Mouse (Mus musculus) hindbrain, embryonic 11.5 days (tissue): ENCODE results near the gene Ckap4. TPM values are rescaled to one million over a fixed set of nuclear protein-coding genes. Genes with fewer than 3 reads are reported as not detected.
"Not testable (repeated sequence)": the region's sequence is repeated elsewhere in the genome, so short reads cannot be mapped to it uniquely, and the experiment has no call there.

Experiments
- ATAC-seq: fragments of 200-750 bp; cut with Nextera tagmentation; 2 replicates; pipeline ENCODE4 v1.8.0; 2017; ENCODE audit warnings: mild to moderate bottlenecking, moderate TSS enrichment, moderate library complexity; ENCODE audit not compliant: low FRiP score
- DNase-seq: peaks from one replicate; pipeline ENCODE4 v3.0.0-alpha.2; 2015; ENCODE audit warnings: low spot score
- H3K27ac ChIP-seq: fragments of 300-500 bp; sonication (generic); 2 replicates; pipeline ENCODE4 v1.5.1; 2014; ENCODE audit warnings: mild to moderate bottlenecking, low read depth, low read length
- H3K27me3 ChIP-seq: fragments of 300-500 bp; sonication (generic); 2 replicates; pipeline ENCODE4 v1.6.1; 2014; ENCODE audit warnings: mild to moderate bottlenecking, low read length, moderate library complexity, mixed read lengths; ENCODE audit not compliant: control insufficient read depth, insufficient read depth
- H3K36me3 ChIP-seq: fragments of 300-500 bp; sonication (generic); 2 replicates; pipeline ENCODE4 v1.6.1; 2014; ENCODE audit warnings: mild to moderate bottlenecking, low read length, moderate library complexity, mixed read lengths; ENCODE audit not compliant: control insufficient read depth, insufficient read depth
- H3K4me1 ChIP-seq: fragments of 300-500 bp; sonication (generic); replicated peaks from 2 replicates; pipeline ENCODE4 v1.6.1; 2014; ENCODE audit warnings: low read length, mixed read lengths; ENCODE audit not compliant: control insufficient read depth, insufficient read depth
- H3K4me2 ChIP-seq: fragments of 300-500 bp; sonication (generic); replicated peaks from 2 replicates; pipeline ENCODE4 v1.6.1; 2014; ENCODE audit warnings: mild to moderate bottlenecking, low read depth, low read length
- H3K4me3 ChIP-seq: fragments of 300-500 bp; sonication (generic); 2 replicates; pipeline ENCODE4 v1.5.1; 2014; ENCODE audit warnings: low read depth, low read length
- H3K9ac ChIP-seq: fragments of 300-500 bp; sonication (generic); 2 replicates; pipeline ENCODE4 v1.6.1; 2014; ENCODE audit warnings: low read depth, low read length
- H3K9me3 ChIP-seq: fragments of 300-500 bp; sonication (generic); 2 replicates; pipeline ENCODE4 v1.6.1; 2016; ENCODE audit warnings: low read length; ENCODE audit not compliant: control insufficient read depth
- WGBS: fragments of 180-500 bp; shearing (Covaris S2); extraction: QIAGEN DNeasy Blood & Tissue Kit; methylation state at CpG from one replicate; pipeline ENCODE4 v1.1.7; 2014; 5-methylcytosine and 5-hydroxymethylcytosine counted together
- polyA plus RNA-seq: library from polyadenylated mRNA; unstranded; fragments of >200 nt; fragmentation: Nextera tagmentation; extraction: Ambion mirVana; gene quantifications from 2 replicates; pipeline ENCODE4 v1.2.1, GENCODE M21; 2014

Ckap4 gene
- polyA plus RNA-seq, 1 experiment from 2014 or later: 91.1 TPM

DNA sequence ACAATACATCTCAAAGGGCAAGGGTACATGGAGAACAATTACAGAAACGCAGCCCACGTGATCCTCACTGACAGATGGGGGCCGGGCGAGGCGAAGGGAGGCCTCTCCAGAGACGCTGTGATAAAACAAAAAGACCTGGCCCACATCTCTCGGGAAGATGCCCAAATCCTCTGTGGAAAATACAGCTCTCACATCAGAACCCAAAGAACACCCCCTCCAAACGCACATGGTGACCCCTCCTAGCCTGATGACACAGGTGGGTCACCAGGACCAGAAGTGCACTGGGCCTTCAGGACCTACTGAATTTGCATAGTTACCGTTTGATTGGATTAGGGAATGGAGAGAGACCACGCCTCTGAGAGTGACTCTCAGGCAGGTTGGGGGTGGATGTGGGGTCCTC lies 7.4 kb downstream of the Ckap4 start:
- Histone ChIP-seq H3K9ac (no peak overlapping the region), H3K4me1 (peaks cover 8% of the 10 kb centered on the region), H3K27me3 (no peaks in the 10 kb centered on the region), H3K9me3 (no peaks in the 10 kb centered on the region), H3K27ac (no peak overlapping the region), H3K36me3 (no peaks in the 10 kb centered on the region; the same call in 1 of the 2 replicates), H3K4me2 (no peak overlapping the region), H3K4me3 (no peak overlapping the region)
- DNase-seq (peak; percentile 60), ATAC-seq (peak; percentile 79)
- 48% methylated on average over 10 of the region's 10 CpGs for WGBS

GRCm38 (mm10) chr10:84523682-84524081 lies 10.2 kb downstream of the Ckap4 start:
- WGBS: 53% methylated on average over 10 of the region's 10 CpGs
- ATAC-seq: no peak
- Histone ChIP-seq H3K9ac (no peak overlapping the region), H3K4me1 (no peaks in the 10 kb centered on the region), H3K36me3 (no peaks in the 10 kb centered on the region), H3K4me3 (no peak overlapping the region), H3K27ac (no peak overlapping the region), H3K4me2 (no peak overlapping the region), H3K9me3 (no peaks in the 10 kb centered on the region), H3K27me3 (no peaks in the 10 kb centered on the region)
- DNase-seq: peak; percentile 36

DNA sequence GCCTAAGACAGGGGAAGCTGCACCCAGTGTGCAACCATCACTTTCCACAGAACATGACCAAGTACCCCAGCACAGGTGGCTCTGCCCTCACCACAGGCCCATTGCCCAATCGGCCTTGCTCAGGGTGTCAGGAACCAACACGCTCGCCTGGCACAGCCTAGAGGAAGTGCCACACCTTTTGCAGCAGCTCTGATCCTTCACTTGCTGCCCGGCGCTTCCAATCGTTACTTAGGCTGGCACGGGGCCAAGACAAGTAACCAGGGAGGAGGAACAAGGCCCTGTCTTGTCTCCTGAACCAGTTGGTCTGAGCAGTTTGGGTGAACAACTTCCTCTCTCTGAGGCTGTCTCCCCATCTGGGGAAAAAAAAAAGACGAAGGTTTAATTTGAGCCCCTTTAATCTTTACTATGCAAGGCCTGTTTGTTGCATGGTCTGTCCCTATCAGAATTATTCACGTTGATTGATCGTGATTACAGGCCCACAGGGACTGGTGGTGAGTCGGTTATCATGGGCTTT lies 17.4 kb downstream of the Ckap4 start:
- WGBS: 81% methylated on average over 11 of the region's 11 CpGs
- Histone ChIP-seq H3K4me2 (no peak overlapping the region), H3K27me3 (no peaks in the 10 kb centered on the region), H3K36me3 (no peaks in the 10 kb centered on the region), H3K4me1 (no peaks in the 10 kb centered on the region), H3K27ac (no peak overlapping the region), H3K4me3 (no peak overlapping the region), H3K9me3 (no peaks in the 10 kb centered on the region), H3K9ac (no peak overlapping the region)
- DNase-seq: no peak
- ATAC-seq: no peak

DNA sequence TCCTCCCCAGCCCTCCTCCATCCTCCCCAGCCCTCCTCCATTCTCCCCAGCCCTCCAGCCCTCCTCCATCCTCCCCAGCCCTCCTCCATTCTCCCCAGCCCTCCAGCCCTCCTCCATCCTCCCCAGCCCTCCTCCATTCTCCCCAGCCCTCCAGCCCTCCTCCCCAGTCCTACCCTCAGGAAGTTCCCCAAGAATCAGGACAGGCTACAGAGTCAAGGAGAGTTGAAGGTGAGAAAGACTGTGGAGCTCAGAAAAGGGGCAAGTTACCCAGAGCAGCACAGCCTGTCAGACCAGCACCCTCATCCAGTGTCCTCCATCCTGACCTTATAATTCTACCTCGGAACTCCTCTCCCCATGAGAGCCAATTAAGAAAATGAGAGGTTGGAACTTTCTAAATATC lies 17.9 kb downstream of the Ckap4 start:
- H3K27ac ChIP-seq, H3K4me3 ChIP-seq, DNase-seq, H3K4me2 ChIP-seq, H3K36me3 ChIP-seq, H3K27me3 ChIP-seq, H3K4me1 ChIP-seq, H3K9me3 ChIP-seq, H3K9ac ChIP-seq: not testable (repeated sequence)
- 0 out of 2 replicates have a peak, but pooled peaks have one; percentile 12 for ATAC-seq
- 70% methylated on average over 1 of the region's 1 CpGs for WGBS

DNA sequence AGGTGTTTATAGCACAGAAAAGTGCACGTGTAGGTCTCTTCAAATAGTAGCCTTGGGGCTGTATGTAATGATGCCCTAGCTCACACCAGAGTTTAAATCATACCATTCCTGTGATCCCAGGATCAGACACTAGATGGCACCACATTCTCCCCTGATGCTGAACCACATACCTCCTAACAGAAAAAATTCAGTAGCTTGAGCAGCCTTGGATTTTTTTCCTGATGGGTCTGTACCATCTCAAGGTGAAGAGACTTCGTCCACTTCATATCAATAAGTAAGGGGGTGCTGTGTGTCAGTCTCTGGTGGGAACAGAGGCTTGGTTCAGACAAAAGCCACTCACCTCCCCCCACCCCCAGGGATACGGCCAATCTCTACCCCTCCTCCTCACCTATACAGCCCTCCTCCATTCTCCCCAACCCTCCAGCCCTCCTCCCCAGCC lies 18.3 kb downstream of the Ckap4 start:
- Histone ChIP-seq H3K9ac (no peak overlapping the region), H3K4me1 (no peaks in the 10 kb centered on the region), H3K36me3 (no peaks in the 10 kb centered on the region), H3K27ac (no peak overlapping the region), H3K4me2 (no peak overlapping the region), H3K9me3 (no peaks in the 10 kb centered on the region), H3K4me3 (no peak overlapping the region), H3K27me3 (no peaks in the 10 kb centered on the region)
- ATAC-seq (peak; percentile 64), DNase-seq (peak; percentile 91)
- 32% methylated on average over 3 of the region's 3 CpGs for WGBS

DNA sequence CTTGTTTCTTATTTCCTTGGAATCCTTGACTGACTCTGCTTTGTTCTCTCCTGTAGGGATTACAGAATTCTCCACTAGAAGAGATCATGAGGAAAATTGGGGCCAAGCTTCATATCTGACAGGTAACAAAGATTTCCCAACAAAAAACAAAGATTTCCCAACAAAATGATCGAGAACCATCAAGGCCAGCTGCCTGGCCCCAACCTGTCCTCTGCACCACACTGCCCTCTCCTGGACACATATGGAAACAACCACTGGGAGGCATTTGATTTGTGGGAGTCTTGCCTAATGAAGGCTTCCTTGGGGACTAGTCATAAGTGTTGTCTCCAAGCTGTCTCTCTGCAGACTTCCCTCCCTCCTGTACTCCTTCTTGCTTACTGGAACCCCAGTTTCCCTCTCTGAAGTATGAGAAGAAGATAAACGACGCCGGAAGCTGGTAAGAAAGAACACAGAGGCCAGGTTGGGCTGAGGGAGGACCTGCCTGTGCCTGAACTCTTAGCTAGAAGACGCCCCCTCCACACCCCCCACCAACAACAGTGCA lies 19.8 kb downstream of the Ckap4 start:
- Histone ChIP-seq H3K36me3 (no peaks in the 10 kb centered on the region), H3K4me1 (no peaks in the 10 kb centered on the region), H3K9ac (no peak overlapping the region), H3K27me3 (no peaks in the 10 kb centered on the region), H3K4me3 (no peak overlapping the region), H3K9me3 (no peaks in the 10 kb centered on the region), H3K27ac (no peak overlapping the region), H3K4me2 (no peak overlapping the region)
- ATAC-seq: no peak
- 38% methylated on average over 5 of the region's 5 CpGs for WGBS
- DNase-seq: peak; percentile 82

DNA sequence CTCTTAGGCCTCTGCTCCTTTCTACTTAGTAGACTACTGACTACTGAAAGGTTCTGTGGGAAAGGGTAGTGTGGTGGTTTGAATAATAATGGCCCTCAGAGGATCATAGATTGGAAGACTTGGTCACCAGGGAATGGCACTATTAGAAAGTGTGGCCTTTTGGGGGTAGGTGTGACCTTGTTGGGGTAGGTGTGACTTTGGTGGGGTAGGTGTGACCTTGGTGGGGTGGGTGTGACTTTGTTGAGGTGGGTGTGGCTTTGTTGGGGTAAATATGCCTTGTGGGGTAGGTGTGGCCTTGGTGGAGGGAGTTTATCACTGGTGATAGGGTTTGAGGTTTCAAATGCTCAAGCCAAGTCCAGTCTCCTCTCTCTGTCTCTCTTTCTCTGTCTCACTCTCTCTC lies 21.1 kb downstream of the Ckap4 start:
- H3K4me2 ChIP-seq: no peak overlapping the region
- ATAC-seq (no peak), DNase-seq (no peak)
- no peak overlapping the region for H3K4me3 ChIP-seq
- no peaks in the 10 kb centered on the region for H3K4me1 ChIP-seq
- H3K9ac ChIP-seq: no peak overlapping the region
- no peak overlapping the region for H3K27ac ChIP-seq
- H3K27me3 ChIP-seq: no peaks in the 10 kb centered on the region
- H3K36me3 ChIP-seq: no peaks in the 10 kb centered on the region
- H3K9me3 ChIP-seq: no peaks in the 10 kb centered on the region

DNA sequence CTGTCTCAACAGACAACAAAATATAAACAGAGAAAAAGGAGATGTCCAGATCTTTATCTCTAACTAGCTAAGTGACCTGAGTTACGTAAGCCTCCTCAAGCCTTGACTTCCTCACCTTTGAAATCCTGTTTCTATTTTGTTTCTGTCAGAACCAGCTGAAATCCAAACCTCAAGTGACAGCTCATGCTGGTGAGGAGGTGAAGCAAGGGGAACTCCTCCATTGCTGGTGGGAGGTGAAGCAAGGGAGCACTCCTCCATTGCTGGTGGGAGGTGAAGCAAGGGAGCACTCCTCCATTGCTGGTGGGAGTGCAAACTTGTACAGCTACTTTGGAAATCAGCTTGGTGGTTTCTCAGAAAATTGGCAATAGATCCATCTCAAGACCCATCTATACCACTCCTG lies 25.3 kb downstream of the Ckap4 start:
- Histone ChIP-seq H3K4me2 (no peak overlapping the region), H3K9me3 (no peaks in the 10 kb centered on the region), H3K4me3 (no peak overlapping the region), H3K9ac (no peak overlapping the region), H3K4me1 (no peaks in the 10 kb centered on the region), H3K27ac (no peak overlapping the region), H3K36me3 (no peaks in the 10 kb centered on the region), H3K27me3 (no peaks in the 10 kb centered on the region)
- no peak for DNase-seq
- 95% methylated on average over 1 of the region's 1 CpGs for WGBS
- no peak for ATAC-seq

- Histone ChIP-seq H3K27me3 (no peaks in the 10 kb centered on the region), H3K9me3 (no peaks in the 10 kb centered on the region), H3K4me1 (no peaks in the 10 kb centered on the region), H3K36me3 (no peaks in the 10 kb centered on the region), H3K4me2 (no peak overlapping the region), H3K4me3 (no peak overlapping the region), H3K27ac (no peak overlapping the region), H3K9ac (no peak overlapping the region)
- ATAC-seq: no peak
- no peak for DNase-seq
- WGBS: 57% methylated on average over 2 of the region's 2 CpGs
Observed at GRCm38 (mm10) chr10:84498867-84499266, 35.0 kb downstream of the Ckap4 start.
